In genomic region chr15:80132993-80133586, GRCm38 (mm10) we compare ENCODE assay signal across 8 mouse cellular contexts. TPM values are rescaled to one million over a fixed set of nuclear protein-coding genes. Genes with fewer than 3 reads are reported as not detected.
DNase-seq lines count a peak whose midpoint lies in the region; ATAC-seq and TF ChIP-seq lines count a peak whose summit lies in the region.

Gene Tab1 (plus strand): TSS chr15:80133127.

- DNase-seq in 3134 (ENCODE audit: extremely low read depth, insufficient read length, low spot score): peak; percentile 95
- peak; percentile 92 to 95 for DNase-seq in adrenal gland, postnatal 36 days
- peak; percentile 94 to 95 for DNase-seq in heart, adult 2 months
- peak; percentile 86 to 90 for DNase-seq in kidney, adult 8-10 months
- peak; percentile 90 to 93 for DNase-seq in spleen, postnatal 10 days (ENCODE audit: low spot score in 2 of 2)

- H3K9ac ChIP-seq in embryonic facial prominence, embryonic 13.5 days: peak within 1 kb of the TSS; percentile 89
- peak within 1 kb of the TSS; percentile 95 for H3K9ac ChIP-seq in heart, adult 2 months (ENCODE audit: low read depth, low read length)
- peak within 1 kb of the TSS; percentile 88 for H3K9ac ChIP-seq in limb, embryonic 13.5 days
- peak within 1 kb of the TSS; percentile 82 for H3K9ac ChIP-seq in midbrain, embryonic 16.5 days (ENCODE audit: low read depth, low read length)

- no peaks in the 10 kb centered on the region for H3K27me3 ChIP-seq in embryonic facial prominence, embryonic 13.5 days
- no peaks in the 10 kb centered on the region for H3K27me3 ChIP-seq in heart, adult 2 months (ENCODE audit: control insufficient read depth, insufficient read depth, low read length)
- H3K27me3 ChIP-seq in limb, embryonic 13.5 days: no peaks in the 10 kb centered on the region
- no peaks in the 10 kb centered on the region for H3K27me3 ChIP-seq in midbrain, embryonic 16.5 days (ENCODE audit: control insufficient read depth, insufficient read depth, low read depth, low read length)

- TF ChIP-seq POLR2A in heart, adult 2 months (IDR thresholded peaks at IDR 0.05; ENCODE audit: insufficient read depth, low read depth, low read length): peak; percentile 79

- WGBS in embryonic facial prominence, embryonic 13.5 days: under 1% methylated on average over 59 of the region's 59 CpGs
- WGBS in heart, adult 2 months: 0% methylated on average over 58 of the region's 59 CpGs
- 0% methylated on average over 45 of the region's 59 CpGs for WGBS in limb, embryonic 13.5 days
- under 1% methylated on average over 49 of the region's 59 CpGs for WGBS in midbrain, embryonic 16.5 days

- peak; percentile 90 for TF ChIP-seq CTCF in heart, adult 2 months (IDR thresholded peaks at IDR 0.05)

- intact Hi-C loops in heart, adult 2 months (cut with DNase I): loop anchor here (2.0 to 5.0 kb wide), 2 partner anchors 50 to 94 kb away; no protein-coding TSS in a partner anchor

- peaks cover 1% of the 10 kb centered on the region; the same call in 1 of the 2 replicates for H3K79me2 ChIP-seq in heart, adult 2 months (replicated peaks; ENCODE audit: control insufficient read depth, insufficient read depth, low read length)

- H3K4me2 ChIP-seq in embryonic facial prominence, embryonic 13.5 days: peak within 1 kb of the TSS; percentile 91
- H3K4me2 ChIP-seq in limb, embryonic 13.5 days (replicated peaks): peak within 1 kb of the TSS; percentile 95
- peak within 1 kb of the TSS; percentile 95 for H3K4me2 ChIP-seq in midbrain, embryonic 16.5 days (ENCODE audit: low read length)

- peaks cover 22% of the 10 kb centered on the region for H3K4me1 ChIP-seq in embryonic facial prominence, embryonic 13.5 days
- H3K4me1 ChIP-seq in heart, adult 2 months (ENCODE audit: control insufficient read depth, insufficient read depth, low read length): peaks cover 9% of the 10 kb centered on the region
- H3K4me1 ChIP-seq in limb, embryonic 13.5 days: peaks cover 12% of the 10 kb centered on the region
- H3K4me1 ChIP-seq in midbrain, embryonic 16.5 days (ENCODE audit: control insufficient read depth, insufficient read depth, low read length): peaks cover 18% of the 10 kb centered on the region

- peak; percentile 93 for ATAC-seq in embryonic facial prominence, embryonic 13.5 days (ENCODE audit: insufficient number of reproducible peaks, insufficient read depth, low FRiP score, low TSS enrichment, low read depth)
- peak; percentile 95 for ATAC-seq in limb, embryonic 13.5 days (ENCODE audit: low FRiP score, low read depth)
- peak; percentile 96 for ATAC-seq in midbrain, embryonic 16.5 days

- peaks cover 15% of the 10 kb centered on the region; the same call in 1 of the 2 replicates for H3K36me3 ChIP-seq in embryonic facial prominence, embryonic 13.5 days
- H3K36me3 ChIP-seq in heart, adult 2 months (ENCODE audit: control insufficient read depth, insufficient read depth, low read length): no peaks in the 10 kb centered on the region
- H3K36me3 ChIP-seq in limb, embryonic 13.5 days: peaks cover 15% of the 10 kb centered on the region
- no peaks in the 10 kb centered on the region for H3K36me3 ChIP-seq in midbrain, embryonic 16.5 days (ENCODE audit: control insufficient read depth, insufficient read depth, low read length)

- H3K27ac ChIP-seq in embryonic facial prominence, embryonic 13.5 days: peak within 1 kb of the TSS; percentile 99
- peak within 1 kb of the TSS; percentile 99 for H3K27ac ChIP-seq in heart, adult 2 months
- peak within 1 kb of the TSS; percentile 99 for H3K27ac ChIP-seq in limb, embryonic 13.5 days
- peak within 1 kb of the TSS; percentile 97 for H3K27ac ChIP-seq in midbrain, embryonic 16.5 days (ENCODE audit: low read length)

- peak within 1 kb of the TSS; percentile 70 for H3K4me3 ChIP-seq in embryonic facial prominence, embryonic 13.5 days
- peak within 1 kb of the TSS; percentile 81 for H3K4me3 ChIP-seq in heart, adult 2 months
- peak within 1 kb of the TSS; percentile 72 for H3K4me3 ChIP-seq in limb, embryonic 13.5 days
- H3K4me3 ChIP-seq in midbrain, embryonic 16.5 days (ENCODE audit: low read depth, low read length): peak within 1 kb of the TSS; percentile 53

- no peaks in the 10 kb centered on the region for H3K9me3 ChIP-seq in embryonic facial prominence, embryonic 13.5 days
- H3K9me3 ChIP-seq in limb, embryonic 13.5 days: no peaks in the 10 kb centered on the region
- no peaks in the 10 kb centered on the region for H3K9me3 ChIP-seq in midbrain, embryonic 16.5 days (replicated peaks; ENCODE audit: control insufficient read depth, low read length, poor library complexity, severe bottlenecking)

- TF ChIP-seq EP300 in heart, adult 2 months (IDR thresholded peaks at IDR 0.05; ENCODE audit: insufficient read depth, low read depth, low read length): peak; percentile 32; the same call in 1 of the 2 replicates

RNA-seq across cellular contexts. Expression of gene Tab1, which starts in this region (rescaled TPM):
- total RNA-seq in adrenal gland, postnatal 36 days (2021): 10 to 100 TPM; 11.9 to 18.3 TPM
- polyA plus RNA-seq in embryonic facial prominence, embryonic 13.5 days (2015; fragmentation: Nextera tagmentation; extraction: Ambion mirVana): 47.7 and 48.0 TPM in 2 replicates
- 10 to 100 TPM; 17.8 to 24.5 TPM for total RNA-seq in heart, adult 2 months (2021)
- 24.1 and 29.3 TPM in 2 replicates for polyA plus RNA-seq in heart, adult 2 months (2012; rRNA removed)
- 45.6 and 45.8 TPM in 2 replicates for polyA plus RNA-seq in limb, embryonic 13.5 days (2015; fragmentation: Nextera tagmentation; extraction: Ambion mirVana)
- polyA plus RNA-seq in midbrain, embryonic 16.5 days (2015; fragmentation: Nextera tagmentation; extraction: Ambion mirVana): 35.9 and 38.3 TPM in 2 replicates

Comparison
In these comparisons a context has a peak if more than half of its experiments do, and no peak if none do; other contexts are left out.
1. Peak in every context shown above with its lines: DNase-seq, ATAC-seq, H3K4me3 ChIP-seq and H3K27ac ChIP-seq.